Mouse (Mus musculus): ENCODE measurements around the gene Ccdc115.
"Not testable (repeated sequence)": the region's sequence is repeated elsewhere in the genome, so short reads cannot be mapped to it uniquely, and the experiment has no call there.

Ccdc115 gene

DNA sequence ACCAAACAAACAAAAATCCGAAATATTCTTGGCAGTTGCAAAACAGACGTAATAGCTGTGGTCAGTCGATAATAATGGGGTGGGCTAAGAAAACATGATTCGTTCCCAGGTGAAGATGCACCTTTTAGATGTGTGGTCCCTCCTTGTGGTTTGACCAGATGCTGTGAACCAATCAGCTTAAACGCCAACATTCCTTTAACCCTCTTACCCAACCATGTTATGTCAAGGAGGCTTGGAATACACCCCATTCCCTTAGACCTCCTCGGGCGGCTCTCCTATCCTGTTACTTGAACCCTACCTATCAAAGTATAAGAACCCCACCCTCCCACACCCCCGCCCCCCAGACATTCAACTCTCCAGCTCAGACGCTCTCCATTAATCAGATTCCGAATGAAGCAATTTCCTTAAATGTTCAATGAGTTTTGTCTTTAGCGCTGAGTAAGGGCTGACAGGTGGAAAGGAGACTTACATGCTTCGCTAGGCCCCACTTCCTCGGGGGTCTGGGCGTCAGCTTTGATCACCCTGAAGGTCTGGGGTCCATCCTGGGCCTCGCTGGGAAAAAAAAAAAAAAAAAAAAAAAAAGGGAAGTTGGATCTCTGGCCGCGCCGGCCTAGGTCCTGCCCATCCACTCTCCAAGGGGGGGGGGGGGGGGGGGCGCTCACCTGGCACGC, 956 bp downstream of the Ccdc115 start:
- DNase-seq (ENCODE audit: low spot score) = no peak

DNA sequence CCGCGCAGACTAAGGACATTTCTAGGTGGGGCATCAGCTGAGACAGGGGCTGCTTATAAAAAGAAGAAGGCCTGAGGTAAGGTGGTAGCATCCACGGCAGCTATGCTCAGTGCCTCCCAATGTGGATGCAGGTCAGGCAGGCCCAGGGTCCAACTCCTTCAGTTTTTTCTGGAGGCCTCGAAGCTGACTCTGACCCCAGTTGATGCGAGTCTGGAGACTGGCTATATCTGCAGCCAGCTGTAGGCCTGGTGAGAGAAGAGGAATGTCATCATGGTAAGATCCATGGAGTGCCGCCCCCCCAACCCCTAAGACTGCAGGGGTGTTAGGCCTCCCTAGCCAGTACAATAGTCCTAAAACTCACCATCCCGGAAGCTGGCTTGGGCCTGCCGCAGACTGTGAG, 2.1 kb downstream of the Ccdc115 start:
- not testable (repeated sequence) for DNase-seq (ENCODE audit: low spot score)

- no peak for DNase-seq (ENCODE audit: low spot score)
Measured at GRCm38 (mm10) chr1:34436374-34436773, 3.1 kb downstream of the Ccdc115 start.

- DNase-seq (ENCODE audit: low spot score) = no peak
Measured at GRCm38 (mm10) chr1:34435371-34436120, 3.9 kb downstream of the Ccdc115 start.

- DNase-seq (ENCODE audit: low spot score) = peak; percentile 73
Measured at GRCm38 (mm10) chr1:34434660-34435160, 4.8 kb downstream of the Ccdc115 start.

- no peak for DNase-seq (ENCODE audit: low spot score)
Measured at GRCm38 (mm10) chr1:34433891-34434521, 5.5 kb downstream of the Ccdc115 start.

DNA sequence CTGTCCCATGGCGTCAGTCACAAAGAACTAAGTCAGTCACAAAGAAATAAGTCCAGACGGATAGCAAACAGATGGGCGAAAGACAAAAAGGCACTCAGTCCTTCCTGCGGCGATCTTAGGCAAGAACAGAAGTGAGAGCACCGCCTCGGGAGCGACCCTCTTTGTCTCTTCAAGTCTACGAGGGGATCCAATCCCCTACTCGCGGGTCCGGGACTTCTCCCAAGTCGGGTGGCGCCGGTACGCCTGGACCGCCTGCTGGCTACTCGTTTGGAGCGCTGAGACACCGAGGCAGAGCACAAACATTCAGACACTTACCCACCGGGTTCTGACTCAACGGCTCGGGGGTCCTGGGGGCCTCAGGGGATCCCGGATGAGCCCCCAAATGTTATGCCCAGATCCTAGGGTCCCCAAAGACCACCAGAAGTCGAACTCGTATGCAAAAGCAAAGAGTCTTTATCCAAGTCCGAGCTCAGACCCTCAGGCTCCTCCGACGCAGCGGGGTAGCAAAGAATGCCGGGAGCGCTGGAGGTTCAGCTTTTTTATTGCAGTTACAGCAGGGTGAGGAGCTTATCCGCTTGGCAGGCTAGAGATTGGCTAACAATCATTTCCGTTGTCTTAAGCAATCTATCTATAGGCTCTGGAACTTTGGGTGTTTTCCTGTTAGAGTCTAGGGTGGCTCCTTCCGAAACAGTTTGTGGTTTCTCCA, 6.5 kb downstream of the Ccdc115 start:
- peak; percentile 44 for DNase-seq (ENCODE audit: low spot score)

DNA sequence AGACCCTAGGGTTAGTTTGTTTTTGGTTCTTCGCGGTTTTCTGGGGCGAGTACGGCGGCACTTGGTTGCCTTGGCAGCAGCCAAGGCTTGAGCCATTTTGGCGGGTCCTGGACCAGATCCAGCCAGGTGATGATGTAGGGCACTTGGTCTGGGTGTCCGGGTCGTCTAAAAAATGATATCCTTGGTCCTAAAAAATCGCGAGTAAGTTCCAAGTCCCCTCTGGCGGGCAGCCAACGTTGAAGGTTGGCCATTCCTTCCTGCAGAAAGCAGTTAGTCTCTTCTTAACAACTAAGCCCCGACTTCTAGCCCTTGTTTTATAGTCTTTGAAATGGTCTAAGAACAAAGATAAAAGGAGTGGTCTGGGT, 7.1 kb downstream of the Ccdc115 start:
- no peak for DNase-seq (ENCODE audit: low spot score)

- DNase-seq (ENCODE audit: low spot score) = no peak
Measured at GRCm38 (mm10) chr1:34431431-34431830, 8.0 kb downstream of the Ccdc115 start.

DNA sequence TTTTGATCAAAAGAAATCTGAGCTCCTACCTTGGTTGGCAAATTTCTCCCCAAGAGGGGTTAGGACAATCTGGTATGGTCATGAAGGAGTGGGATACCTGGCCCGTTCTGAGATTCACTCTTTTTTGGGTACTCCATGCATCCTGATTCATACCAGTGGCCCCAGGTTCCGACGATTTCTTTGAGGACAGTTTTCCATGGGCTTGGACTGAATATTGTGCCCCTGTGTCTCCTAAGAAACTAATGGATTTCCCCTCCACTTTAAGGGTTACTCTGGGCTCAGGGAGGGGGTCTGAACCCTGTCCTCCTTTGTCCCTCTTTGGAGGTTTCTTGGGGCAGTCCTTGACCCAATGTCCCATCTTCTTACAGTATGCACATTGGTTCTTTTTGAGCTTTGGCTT, 8.5 kb downstream of the Ccdc115 start:
- DNase-seq (ENCODE audit: low spot score) = no peak

GRCm38 (mm10) chr1:34429281-34429680, 10.2 kb downstream of the Ccdc115 start:
- no peak for DNase-seq (ENCODE audit: low spot score)

GRCm38 (mm10) chr1:34428466-34428865, 11.0 kb downstream of the Ccdc115 start:
- no peak for DNase-seq (ENCODE audit: low spot score)

GRCm38 (mm10) chr1:34399182-34399953, 40.1 kb downstream of the Ccdc115 start:
- peak; percentile 66 for DNase-seq (ENCODE audit: low spot score)

DNA sequence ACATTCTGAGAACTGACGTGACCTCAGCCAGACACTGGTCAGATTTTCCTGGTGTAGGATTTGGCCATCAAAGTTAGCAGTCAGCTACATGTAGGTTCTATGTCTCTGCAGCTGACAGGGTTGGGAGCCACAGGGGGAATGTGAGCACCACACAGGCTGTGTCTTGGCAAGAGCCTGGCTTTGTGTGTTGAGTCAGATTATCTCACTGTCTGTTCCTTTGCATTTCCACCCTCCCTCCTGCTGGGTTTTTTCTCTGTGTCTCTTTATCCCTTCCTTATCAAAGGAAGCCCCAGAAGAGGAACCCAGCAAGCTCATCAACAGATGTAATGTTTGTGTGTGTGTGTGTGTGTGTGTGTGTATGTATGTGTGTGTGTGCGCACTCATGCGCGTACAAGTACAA, 43.2 kb downstream of the Ccdc115 start:
- DNase-seq (ENCODE audit: low spot score) = no peak

DNA sequence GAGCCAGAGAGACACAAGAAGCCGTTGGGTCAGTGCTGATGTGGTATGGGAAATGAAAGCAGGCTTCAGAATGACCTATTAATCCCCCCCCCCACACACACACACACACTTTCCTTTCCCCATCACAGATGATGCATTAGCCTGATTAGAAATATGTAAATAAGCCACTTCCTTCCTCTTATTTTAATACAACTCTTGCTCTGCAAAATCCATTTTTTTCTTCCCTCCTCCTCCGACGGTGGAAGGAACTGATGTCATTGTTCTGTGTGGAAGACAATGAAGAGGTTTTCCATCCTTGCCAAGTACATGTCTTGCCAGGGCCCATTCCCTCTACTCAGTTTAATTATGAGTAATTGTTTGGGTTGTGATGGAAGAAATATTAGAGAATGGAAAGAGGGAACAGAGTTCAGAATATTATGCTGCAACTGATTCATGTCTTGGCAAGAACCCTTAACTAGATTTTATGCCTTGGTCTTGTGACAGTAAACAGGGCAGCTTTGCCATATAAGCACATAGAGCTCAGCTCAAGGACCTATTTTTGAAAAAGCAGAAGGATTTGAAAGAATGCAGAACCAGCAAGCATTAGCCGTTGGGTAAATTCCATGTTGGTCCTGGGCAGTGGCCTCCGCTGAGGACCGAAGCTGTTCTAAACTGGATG, 50.1 kb downstream of the Ccdc115 start:
- peak; percentile 78 for DNase-seq (ENCODE audit: low spot score)

DNA sequence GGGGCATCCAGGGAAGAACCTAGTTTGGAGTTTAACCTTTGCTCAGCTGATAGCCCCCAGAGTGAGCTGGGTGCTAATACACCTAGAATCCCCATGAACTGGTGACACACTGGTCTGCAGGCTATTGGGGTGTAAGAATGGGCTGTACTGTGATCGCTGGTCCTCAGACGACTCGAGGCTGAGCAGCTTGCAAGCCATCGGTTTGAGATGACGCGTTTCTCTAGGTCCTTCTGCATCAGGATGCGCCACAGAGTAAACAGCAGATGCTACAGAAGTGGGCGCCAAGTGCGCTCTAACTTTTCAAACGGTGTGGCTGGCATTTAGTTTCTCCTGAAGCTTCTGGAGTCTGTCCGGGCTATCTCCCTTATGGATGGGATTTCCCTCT, 50.6 kb downstream of the Ccdc115 start:
- DNase-seq (ENCODE audit: low spot score) = no peak

GRCm38 (mm10) chr1:34387346-34388327, 51.8 kb downstream of the Ccdc115 start:
- no peak for DNase-seq (ENCODE audit: low spot score)

Data from adipocyte (in vitro differentiated cells).